Comparison of ENCODE assay signal across 8 mouse cellular contexts in the genomic region with DNA sequence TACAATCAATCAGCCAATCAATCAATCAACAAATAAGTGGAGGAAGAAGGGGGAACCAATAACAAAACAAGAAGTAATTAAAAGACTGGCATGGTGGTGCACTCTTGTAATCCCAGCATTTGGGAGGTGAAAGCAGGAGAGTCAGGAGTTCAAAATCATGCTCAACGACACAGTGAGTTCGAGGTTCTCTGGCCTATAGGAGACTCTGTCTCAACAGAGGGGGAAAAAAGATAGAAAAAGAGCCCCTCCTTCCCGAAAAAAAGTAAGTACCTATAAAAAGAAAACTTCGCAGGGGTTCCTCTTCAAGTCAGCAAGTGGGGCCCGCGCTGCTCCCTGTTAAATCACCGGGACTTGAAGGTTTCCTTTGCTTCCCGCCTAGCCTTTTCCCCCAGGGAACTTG. TPM values are rescaled to one million over a fixed set of nuclear protein-coding genes. Genes with fewer than 3 reads are reported as not detected.
DNase-seq lines count a peak whose midpoint lies in the region; ATAC-seq lines count a peak whose summit lies in the region.

Gene Ube2a, plus strand, starts transcription at position 136 of the 400 bp plus-strand sequence.
Gene C330007P06Rik, minus strand, starts transcription at position 347 of the 400 bp plus-strand sequence.

- H3K4me1 ChIP-seq in neural tube, embryonic 11.5 days (ENCODE audit: control insufficient read depth, insufficient read depth, low read length), result no peaks in the 10 kb centered on the region
- H3K4me1 ChIP-seq in embryonic facial prominence, embryonic 12.5 days, result no peaks in the 10 kb centered on the region
- 0 out of 4 replicates have a peak, but pooled peaks cover 0 to 3% of the 10 kb centered on the region in 2 experiments for H3K4me1 ChIP-seq in heart, embryonic 14.5 days (ENCODE audit: control insufficient read depth in 2 of 2, insufficient read depth in 2 of 2, low read length in 2 of 2)
- H3K4me1 ChIP-seq in neural tube, embryonic 13.5 days (replicated peaks), result peaks cover 7% of the 10 kb centered on the region

- whole genome bisulfite sequencing in neural tube, embryonic 11.5 days, result 13% methylated on average over 8 of the region's 8 CpGs
- WGBS in embryonic facial prominence, embryonic 12.5 days, result 26% methylated on average over 8 of the region's 8 CpGs
- WGBS in heart, embryonic 14.5 days, result 22% methylated on average over 8 of the region's 8 CpGs
- WGBS in neural tube, embryonic 13.5 days, result 22% methylated on average over 8 of the region's 8 CpGs

- DNase-seq in neural tube, embryonic 11.5 days (ENCODE audit: low spot score), result no peak
- DNase-seq in neural tube, embryonic 10.5 days (ENCODE audit: extremely low spot score, low spot score), result no peak
- no peak for DNase-seq in left cerebral cortex, postnatal 36 days (ENCODE audit: low spot score in 2 of 2)
- no peak for DNase-seq in B cell, adult 2 months
- no peak for DNase-seq in right cerebral cortex, postnatal 4 days

- no peaks in the 10 kb centered on the region for H3K9me3 ChIP-seq in neural tube, embryonic 11.5 days (ENCODE audit: control insufficient read depth, low read length)
- H3K9me3 ChIP-seq in embryonic facial prominence, embryonic 12.5 days, result no peaks in the 10 kb centered on the region
- H3K9me3 ChIP-seq in heart, embryonic 14.5 days (ENCODE audit: control insufficient read depth, low read length), result no peaks in the 10 kb centered on the region
- no peaks in the 10 kb centered on the region for H3K9me3 ChIP-seq in neural tube, embryonic 13.5 days

- intact Hi-C loops in left cerebral cortex, postnatal 36 days (cut with DNase I), result no loop called here

- peak within 1 kb of the TSS; percentile 49 for H3K4me2 ChIP-seq in neural tube, embryonic 11.5 days (ENCODE audit: low read depth)
- H3K4me2 ChIP-seq in embryonic facial prominence, embryonic 12.5 days (replicated peaks), result peak within 1 kb of the TSS; percentile 54
- peak within 1 kb of the TSS; percentile 62 for H3K4me2 ChIP-seq in heart, embryonic 14.5 days (ENCODE audit: low read length)
- H3K4me2 ChIP-seq in neural tube, embryonic 13.5 days, result peak within 1 kb of the TSS; percentile 62

- peak within 1 kb of the TSS; percentile 62 for H3K4me3 ChIP-seq in neural tube, embryonic 11.5 days (ENCODE audit: low read depth, low read length)
- H3K4me3 ChIP-seq in embryonic facial prominence, embryonic 12.5 days, result peak within 1 kb of the TSS; percentile 64
- H3K4me3 ChIP-seq in heart, embryonic 14.5 days (ENCODE audit: control insufficient read depth in 1 of 2, insufficient read depth in 1 of 2, low read depth in 1 of 2, low read length in 2 of 2), result peak within 1 kb of the TSS; percentile 78 to 90
- peak within 1 kb of the TSS; percentile 70 for H3K4me3 ChIP-seq in neural tube, embryonic 13.5 days

- H3K36me3 ChIP-seq in neural tube, embryonic 11.5 days (ENCODE audit: control insufficient read depth, insufficient read depth, low read length), result no peaks in the 10 kb centered on the region
- no peaks in the 10 kb centered on the region for H3K36me3 ChIP-seq in embryonic facial prominence, embryonic 12.5 days
- 0 out of 2 replicates have a peak, but pooled peaks cover 4% of the 10 kb centered on the region for H3K36me3 ChIP-seq in heart, embryonic 14.5 days (ENCODE audit: control insufficient read depth, insufficient read depth, low read length)
- H3K36me3 ChIP-seq in neural tube, embryonic 13.5 days, result no peaks in the 10 kb centered on the region

- ATAC-seq in neural tube, embryonic 11.5 days (ENCODE audit: insufficient read depth, low FRiP score, low TSS enrichment), result peak; percentile 29; the same call in 1 of the 2 replicates
- peak; percentile 13; the same call in 1 of the 2 replicates for ATAC-seq in embryonic facial prominence, embryonic 12.5 days (ENCODE audit: insufficient number of reproducible peaks, insufficient read depth, low FRiP score, low TSS enrichment)
- ATAC-seq in heart, embryonic 14.5 days (ENCODE audit: insufficient number of reproducible peaks, insufficient read depth, low FRiP score, low read depth), result no peak
- peak; percentile 40 for ATAC-seq in neural tube, embryonic 13.5 days (ENCODE audit: low read depth)

- H3K27ac ChIP-seq in neural tube, embryonic 11.5 days (ENCODE audit: low read depth, low read length), result 0 out of 2 replicates have a peak within 1 kb of the TSS, but pooled peaks have one; percentile 20
- H3K27ac ChIP-seq in embryonic facial prominence, embryonic 12.5 days, result peak within 1 kb of the TSS; percentile 80
- H3K27ac ChIP-seq in heart, embryonic 14.5 days (replicated peaks in 1 of 2; ENCODE audit: control insufficient read depth in 1 of 2, insufficient read depth in 1 of 2, low read depth in 2 of 2, low read length in 2 of 2), result peak within 1 kb of the TSS; percentile 71 to 80
- peak within 1 kb of the TSS; percentile 82 for H3K27ac ChIP-seq in neural tube, embryonic 13.5 days (replicated peaks)

- H3K9ac ChIP-seq in neural tube, embryonic 11.5 days (ENCODE audit: low read length), result peak within 1 kb of the TSS; percentile 77
- H3K9ac ChIP-seq in embryonic facial prominence, embryonic 12.5 days, result peak within 1 kb of the TSS; percentile 75
- H3K9ac ChIP-seq in heart, embryonic 14.5 days (ENCODE audit: low read length), result peak within 1 kb of the TSS; percentile 88
- peak within 1 kb of the TSS; percentile 85 for H3K9ac ChIP-seq in neural tube, embryonic 13.5 days

- H3K27me3 ChIP-seq in neural tube, embryonic 11.5 days (ENCODE audit: control insufficient read depth, insufficient read depth, low read length), result no peaks in the 10 kb centered on the region
- no peaks in the 10 kb centered on the region for H3K27me3 ChIP-seq in embryonic facial prominence, embryonic 12.5 days
- H3K27me3 ChIP-seq in heart, embryonic 14.5 days (ENCODE audit: control insufficient read depth, insufficient read depth, low read length), result no peaks in the 10 kb centered on the region
- H3K27me3 ChIP-seq in neural tube, embryonic 13.5 days, result no peaks in the 10 kb centered on the region

RNA-seq across cellular contexts. Expression of gene Ube2a, which starts in this region (rescaled TPM):
- polyA plus RNA-seq in neural tube, embryonic 11.5 days (2014; fragmentation: Nextera tagmentation; extraction: Ambion mirVana), result 128 and 138 TPM in 2 replicates
- 118 and 120 TPM in 2 replicates for polyA plus RNA-seq in embryonic facial prominence, embryonic 12.5 days (2016; fragmentation: Nextera tagmentation; extraction: Ambion mirVana)
- 157 and 162 TPM in 2 replicates for polyA plus RNA-seq in heart, embryonic 14.5 days (2014; fragmentation: Nextera tagmentation; extraction: Ambion mirVana)
- 10 to 100 TPM; 48.7 to 50.8 TPM for total RNA-seq in left cerebral cortex, postnatal 36 days (2021)
- 129 and 135 TPM in 2 replicates for polyA plus RNA-seq in neural tube, embryonic 13.5 days (2015; fragmentation: Nextera tagmentation; extraction: Ambion mirVana)

RNA-seq across cellular contexts. Expression of gene C330007P06Rik, which starts in this region (rescaled TPM):
- polyA plus RNA-seq in neural tube, embryonic 11.5 days (2014; fragmentation: Nextera tagmentation; extraction: Ambion mirVana), result 37.4 and 39.3 TPM in 2 replicates
- 36.4 and 37.7 TPM in 2 replicates for polyA plus RNA-seq in embryonic facial prominence, embryonic 12.5 days (2016; fragmentation: Nextera tagmentation; extraction: Ambion mirVana)
- 20.0 and 21.1 TPM in 2 replicates for polyA plus RNA-seq in heart, embryonic 14.5 days (2014; fragmentation: Nextera tagmentation; extraction: Ambion mirVana)
- total RNA-seq in left cerebral cortex, postnatal 36 days (2021), result 10 to 100 TPM; 37.2 to 37.7 TPM
- polyA plus RNA-seq in neural tube, embryonic 13.5 days (2015; fragmentation: Nextera tagmentation; extraction: Ambion mirVana), result 23.9 and 29.0 TPM in 2 replicates

Comparison
In these comparisons a context has a peak if more than half of its experiments do, and no peak if none do; other contexts are left out.
1. H3K27ac ChIP-seq: peak in every context shown above with its lines; median percentile 82 in neural tube, embryonic 13.5 days; 80 in embryonic facial prominence, embryonic 12.5 days; 76 in heart, embryonic 14.5 days; 20 in neural tube, embryonic 11.5 days.